Mouse (Mus musculus) neural tube, embryonic 14.5 days (tissue): ENCODE results near the gene Rara. TPM values are rescaled to one million over a fixed set of nuclear protein-coding genes. Genes with fewer than 3 reads are reported as not detected.
A peak's percentile ranks its signal among the peaks of the same experiment; 100 is the strongest.

Source experiments
- ATAC-seq: fragments of 200-750 bp; cut with Nextera tagmentation; 2 replicates; pipeline ENCODE4 v1.8.0; 2017; ENCODE audit warnings: low read depth, mild to moderate bottlenecking, moderate TSS enrichment, moderate library complexity
- H3K27ac ChIP-seq: fragments of 300-500 bp; sonication (generic); 2 replicates; pipeline ENCODE4 v1.5.1; 2014; ENCODE audit warnings: low read depth, mild to moderate bottlenecking, control low read depth, low read length, moderate library complexity, mixed read lengths
- H3K27me3 ChIP-seq: fragments of 300-500 bp; sonication (generic); 2 replicates; pipeline ENCODE4 v1.6.1; 2014; ENCODE audit warnings: low read length; ENCODE audit not compliant: control insufficient read depth, insufficient read depth
- H3K36me3 ChIP-seq: fragments of 300-500 bp; sonication (generic); 2 replicates; pipeline ENCODE4 v1.6.1; 2014; ENCODE audit warnings: low read length, mixed read lengths; ENCODE audit not compliant: control insufficient read depth, insufficient read depth
- H3K4me1 ChIP-seq: fragments of 300-500 bp; sonication (generic); 2 replicates; pipeline ENCODE4 v1.6.1; 2014; ENCODE audit warnings: low read length; ENCODE audit not compliant: control insufficient read depth, insufficient read depth
- H3K4me2 ChIP-seq: fragments of 300-500 bp; sonication (generic); 2 replicates; pipeline ENCODE4 v1.6.1; 2014; ENCODE audit warnings: mild to moderate bottlenecking, low read depth, low read length, control low read depth
- H3K4me3 ChIP-seq: fragments of 300-500 bp; sonication (generic); 2 replicates; pipeline ENCODE4 v1.5.1; 2014; ENCODE audit warnings: low read depth, low read length, control low read depth, mixed read lengths
- H3K9ac ChIP-seq: fragments of 300-500 bp; sonication (generic); replicated peaks from 2 replicates; pipeline ENCODE4 v1.6.1; 2014; ENCODE audit warnings: low read depth, mild to moderate bottlenecking, control low read depth, low read length, mixed read lengths
- H3K9me3 ChIP-seq: fragments of 300-500 bp; sonication (generic); 2 replicates; pipeline ENCODE4 v1.6.1; 2016; ENCODE audit warnings: low read length; ENCODE audit not compliant: control insufficient read depth
- WGBS: fragments of 180-500 bp; shearing (Covaris S2); extraction: QIAGEN DNeasy Blood & Tissue Kit; methylation state at CpG from one replicate; pipeline ENCODE4 v1.1.7; 2014; 5-methylcytosine and 5-hydroxymethylcytosine counted together
- polyA plus RNA-seq: library from polyadenylated mRNA; unstranded; fragments of >200 nt; fragmentation: Nextera tagmentation; extraction: Ambion mirVana; gene quantifications from 2 replicates; pipeline ENCODE4 v1.2.1, GENCODE M21; 2014

Gene Rara
- polyA plus RNA-seq, 1 experiment from 2014 or later: 22.3 TPM

GRCm38 (mm10) chr11:99013856-99014255 lies 86.2 kb downstream of the Rara start:
- WGBS: 93% methylated on average over 1 of the region's 1 CpGs

GRCm38 (mm10) chr11:99019844-99020243 lies 92.2 kb downstream of the Rara start:
- no peak overlapping the region for H3K9ac ChIP-seq
- H3K4me1 ChIP-seq: peaks cover 8% of the 10 kb centered on the region
- H3K27ac ChIP-seq: no peak overlapping the region
- H3K4me3 ChIP-seq: no peak overlapping the region
- H3K9me3 ChIP-seq: no peaks in the 10 kb centered on the region
- no peak overlapping the region for H3K4me2 ChIP-seq
- no peak for ATAC-seq
- H3K36me3 ChIP-seq: no peaks in the 10 kb centered on the region
- WGBS: 95% methylated on average over 6 of the region's 6 CpGs
- no peaks in the 10 kb centered on the region for H3K27me3 ChIP-seq

More at GRCm38 (mm10) chr11:99013856-99014255, 86.2 kb downstream of the Rara start:
- Histone ChIP-seq H3K27me3 (no peaks in the 10 kb centered on the region), H3K4me1 (no peaks in the 10 kb centered on the region), H3K4me2 (no peak overlapping the region), H3K9ac (no peak overlapping the region), H3K4me3 (no peak overlapping the region), H3K27ac (no peak overlapping the region), H3K36me3 (no peaks in the 10 kb centered on the region), H3K9me3 (no peaks in the 10 kb centered on the region)
- ATAC-seq: no peak

GRCm38 (mm10) chr11:99022384-99022933 lies 94.8 kb downstream of the Rara start:
- no peak for ATAC-seq
- Histone ChIP-seq H3K27ac (no peak overlapping the region), H3K4me3 (no peak overlapping the region; the same call in 1 of the 2 replicates), H3K36me3 (no peaks in the 10 kb centered on the region), H3K9ac (no peak overlapping the region), H3K27me3 (no peaks in the 10 kb centered on the region), H3K4me1 (peaks cover 8% of the 10 kb centered on the region), H3K9me3 (no peaks in the 10 kb centered on the region), H3K4me2 (no peak overlapping the region)
- 84% methylated on average over 5 of the region's 5 CpGs for WGBS

- Histone ChIP-seq H3K27me3 (no peaks in the 10 kb centered on the region), H3K27ac (no peak overlapping the region), H3K4me2 (peak overlapping the region; percentile 70; the same call in 1 of the 2 replicates), H3K9me3 (no peaks in the 10 kb centered on the region), H3K4me3 (peak overlapping the region; percentile 51), H3K4me1 (peaks cover 8% of the 10 kb centered on the region), H3K36me3 (no peaks in the 10 kb centered on the region), H3K9ac (no peak overlapping the region)
- 11% methylated on average over 4 of the region's 4 CpGs for WGBS
- no peak for ATAC-seq
These were observed 95.5 kb downstream of the Rara start for GRCm38 (mm10) chr11:99023094-99023493.

- peak within 1 kb of the TSS; percentile 51 for H3K4me3 ChIP-seq
- H3K4me2 ChIP-seq: peak within 1 kb of the TSS; percentile 70
- peaks cover 8% of the 10 kb centered on the region for H3K4me1 ChIP-seq
- no peaks in the 10 kb centered on the region for H3K36me3 ChIP-seq
- H3K27me3 ChIP-seq: no peaks in the 10 kb centered on the region
- H3K9me3 ChIP-seq: no peaks in the 10 kb centered on the region
- WGBS: under 1% methylated on average over 54 of the region's 54 CpGs
- no peak within 1 kb of the TSS for H3K27ac ChIP-seq
- peak; percentile 96 for ATAC-seq
- peak within 1 kb of the TSS; percentile 39; the same call in 1 of the 2 replicates for H3K9ac ChIP-seq
These were observed 96.2 kb downstream of the Rara start, which contains the start of gene Top2a for GRCm38 (mm10) chr11:99023500-99024467. Gene Top2a (minus strand): TSS chr11:99024189.

Other genes with a start within 250 kb of the Rara start
- gene Psmd3, start 245.3 kb upstream of the Rara start, polyA plus RNA-seq: 117 and 124 TPM in 2 replicates
- not detected in 2 replicates for gene Csf3, start 226.6 kb upstream of the Rara start, polyA plus RNA-seq
- 52.3 and 59.4 TPM in 2 replicates for gene Med24, start 198.4 kb upstream of the Rara start, polyA plus RNA-seq
- 148 and 186 TPM in 2 replicates for gene Thra, start 187.2 kb upstream of the Rara start, polyA plus RNA-seq
- 3.8 and 3.9 TPM in 2 replicates for gene Nr1d1, start 152.5 kb upstream of the Rara start, polyA plus RNA-seq
- gene Msl1, start 132.3 kb upstream of the Rara start, polyA plus RNA-seq: 24.2 and 26.9 TPM in 2 replicates
- gene Casc3, start 122.9 kb upstream of the Rara start, polyA plus RNA-seq: 47.9 and 54.1 TPM in 2 replicates
- gene Rapgefl1, start 91.0 kb upstream of the Rara start, polyA plus RNA-seq: 13.9 and 18.6 TPM in 2 replicates
- 5.2 and 5.7 TPM in 2 replicates for gene Wipf2, start 64.2 kb upstream of the Rara start, polyA plus RNA-seq
- 2.1 and 2.8 TPM in 2 replicates for gene Cdc6, start 20.0 kb upstream of the Rara start, polyA plus RNA-seq
- gene Gjd3, start 55.2 kb downstream of the Rara start, polyA plus RNA-seq: 0.89 and 2.2 TPM in 2 replicates
- gene Top2a, start 96.4 kb downstream of the Rara start, polyA plus RNA-seq: 18.3 and 24.8 TPM in 2 replicates
- 53.7 and 132 TPM in 2 replicates for gene Igfbp4, start 113.4 kb downstream of the Rara start, polyA plus RNA-seq
- 0.28 TPM in 1 of 2 replicates, not detected in the other for gene Tns4, start 161.5 kb downstream of the Rara start, polyA plus RNA-seq
- not detected in 2 replicates for gene Ccr7, start 227.3 kb downstream of the Rara start, polyA plus RNA-seq